Mouse (Mus musculus) midbrain, embryonic 16.5 days (tissue): ENCODE measurements around the gene Lrrc74a. TPM values are rescaled to one million over a fixed set of nuclear protein-coding genes. Genes with fewer than 3 reads are reported as not detected.
A peak's percentile ranks its signal among the peaks of the same experiment; 100 is the strongest.

Experiments used
- ATAC-seq: fragments of 200-750 bp; cut with Nextera tagmentation; 2 replicates; pipeline ENCODE4 v1.8.0; 2017; ENCODE audit warnings: moderate TSS enrichment
- H3K27ac ChIP-seq: fragments of 300-500 bp; sonication (generic); 2 replicates; pipeline ENCODE4 v1.5.1; 2014; ENCODE audit warnings: mild to moderate bottlenecking, low read length, mixed read lengths
- H3K27me3 ChIP-seq: fragments of 300-500 bp; sonication (generic); 2 replicates; pipeline ENCODE4 v1.6.1; 2014; ENCODE audit warnings: low read depth, low read length, mixed read lengths; ENCODE audit not compliant: control insufficient read depth, insufficient read depth
- H3K36me3 ChIP-seq: fragments of 300-500 bp; sonication (generic); 2 replicates; pipeline ENCODE4 v1.6.1; 2014; ENCODE audit warnings: mild to moderate bottlenecking, low read length, moderate library complexity, mixed read lengths; ENCODE audit not compliant: control insufficient read depth, insufficient read depth
- H3K4me1 ChIP-seq: fragments of 300-500 bp; sonication (generic); 2 replicates; pipeline ENCODE4 v1.6.1; 2014; ENCODE audit warnings: mild to moderate bottlenecking, low read length, mixed read lengths; ENCODE audit not compliant: control insufficient read depth, insufficient read depth
- H3K4me2 ChIP-seq: fragments of 300-500 bp; sonication (generic); 2 replicates; pipeline ENCODE4 v1.6.1; 2014; ENCODE audit warnings: mild to moderate bottlenecking, low read length, mixed read lengths
- H3K4me3 ChIP-seq: fragments of 300-500 bp; sonication (generic); 2 replicates; pipeline ENCODE4 v1.5.1; 2014; ENCODE audit warnings: low read depth, mild to moderate bottlenecking, low read length, moderate library complexity, mixed read lengths
- H3K9ac ChIP-seq: fragments of 300-500 bp; sonication (generic); 2 replicates; pipeline ENCODE4 v1.6.1; 2014; ENCODE audit warnings: low read depth, low read length, mixed read lengths
- H3K9me3 ChIP-seq: fragments of 300-500 bp; sonication (generic); replicated peaks from 2 replicates; pipeline ENCODE4 v1.6.1; 2014; ENCODE audit warnings: mild to moderate bottlenecking, low read length, mixed read lengths; ENCODE audit not compliant: control insufficient read depth, poor library complexity, severe bottlenecking
- WGBS: fragments of 180-500 bp; shearing (Covaris S2); extraction: QIAGEN DNeasy Blood & Tissue Kit; methylation state at CpG from one replicate; pipeline ENCODE4 v1.1.7; 2014; 5-methylcytosine and 5-hydroxymethylcytosine counted together
- polyA plus RNA-seq: library from polyadenylated mRNA; unstranded; fragments of >200 nt; fragmentation: Nextera tagmentation; extraction: Ambion mirVana; gene quantifications from 2 replicates; pipeline ENCODE4 v1.2.1, GENCODE M21; 2015

Gene Lrrc74a
- polyA plus RNA-seq, 1 experiment from 2014 or later, result not detected

DNA sequence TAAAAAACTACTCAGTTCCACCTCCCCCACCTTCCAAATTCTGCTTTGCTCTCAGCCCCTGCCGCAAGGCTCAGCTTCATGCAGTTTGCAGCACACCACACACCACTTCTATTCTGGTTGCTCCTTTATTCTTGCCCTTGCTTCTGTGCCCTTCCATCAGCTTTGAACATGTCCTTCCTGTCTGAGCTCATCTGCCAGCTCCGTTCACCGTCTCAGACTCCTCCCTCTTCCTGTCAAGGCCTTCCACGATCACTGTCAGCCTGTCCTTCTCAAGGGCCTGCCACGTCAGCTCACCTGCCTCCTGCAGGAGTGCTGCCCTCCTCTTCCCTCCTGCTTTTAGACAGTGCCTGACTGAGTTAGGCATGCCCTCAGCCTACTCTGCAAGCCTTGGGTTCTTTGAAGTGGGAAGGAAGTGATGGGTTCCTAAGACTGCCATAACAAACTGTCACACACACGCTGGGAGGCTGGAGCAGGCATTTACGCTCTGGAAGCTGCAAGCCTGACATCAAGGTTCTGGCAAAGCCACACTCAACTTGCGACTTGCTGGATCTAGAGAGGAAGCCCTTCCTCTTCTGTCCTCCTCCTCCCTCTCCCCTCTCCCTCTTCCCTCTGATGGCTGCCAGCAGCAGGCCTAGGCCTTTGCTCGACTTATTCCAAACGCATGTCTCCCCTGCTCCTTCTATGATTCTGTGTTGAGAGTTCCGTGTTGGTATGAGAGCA, 76.7 kb downstream of the Lrrc74a start:
- Histone ChIP-seq H3K27me3 (no peaks in the 10 kb centered on the region), H3K27ac (peak overlapping the region; percentile 85), H3K36me3 (no peaks in the 10 kb centered on the region), H3K9ac (peak overlapping the region; percentile 42), H3K9me3 (no peaks in the 10 kb centered on the region; the same call in 1 of the 2 replicates), H3K4me2 (no peak overlapping the region), H3K4me1 (peaks cover 80% of the 10 kb centered on the region), H3K4me3 (no peak overlapping the region)
- peak; percentile 8; the same call in 1 of the 2 replicates for ATAC-seq
- WGBS, result 45% methylated on average over 11 of the region's 11 CpGs

DNA sequence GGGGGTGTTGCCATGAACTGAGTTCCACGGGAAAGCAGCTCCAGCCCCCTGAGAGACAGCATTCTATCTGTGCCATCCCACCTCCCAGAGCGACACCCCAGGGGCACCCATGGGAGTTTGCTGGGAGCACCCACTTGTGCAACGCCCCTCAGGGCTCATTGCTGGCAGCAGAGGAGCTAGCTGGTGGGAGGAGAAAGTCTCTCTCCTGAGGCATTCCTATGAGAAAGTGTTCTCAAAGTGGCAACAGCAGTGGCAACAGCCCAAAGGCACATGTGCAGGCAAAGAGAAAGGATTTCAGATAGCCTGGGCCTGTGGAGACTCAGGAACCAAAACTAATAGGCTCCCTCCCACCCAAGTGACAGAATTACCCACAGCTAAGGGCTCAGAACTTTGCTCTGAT, 78.6 kb downstream of the Lrrc74a start:
- no peaks in the 10 kb centered on the region for H3K27me3 ChIP-seq
- no peak for ATAC-seq
- no peak overlapping the region for H3K4me2 ChIP-seq
- peaks cover 81% of the 10 kb centered on the region for H3K4me1 ChIP-seq
- H3K36me3 ChIP-seq, result no peaks in the 10 kb centered on the region
- H3K9me3 ChIP-seq, result no peaks in the 10 kb centered on the region; the same call in 1 of the 2 replicates
- WGBS, result 70% methylated on average over 3 of the region's 3 CpGs
- H3K9ac ChIP-seq, result no peak overlapping the region
- H3K4me3 ChIP-seq, result no peak overlapping the region
- H3K27ac ChIP-seq, result peak overlapping the region; percentile 45

Other genes with a start within 250 kb of the Lrrc74a start
- gene Vash1, start 55.7 kb upstream of the Lrrc74a start, polyA plus RNA-seq, result 30.0 and 35.8 TPM in 2 replicates
- 10.6 and 10.8 TPM in 2 replicates for gene Angel1, start 7.9 kb upstream of the Lrrc74a start, polyA plus RNA-seq
- gene Irf2bpl, start 150.4 kb downstream of the Lrrc74a start, polyA plus RNA-seq, result 69.3 and 76.9 TPM in 2 replicates
- gene Cipc, start 212.7 kb downstream of the Lrrc74a start, polyA plus RNA-seq, result 56.6 and 57.8 TPM in 2 replicates